Mouse (Mus musculus): ENCODE measurements around the gene Zfp622. TPM values are rescaled to one million over a fixed set of nuclear protein-coding genes. Genes with fewer than 3 reads are reported as not detected.
A peak's percentile ranks its signal among the peaks of the same experiment; 100 is the strongest.
"Not testable (repeated sequence)": the region's sequence is repeated elsewhere in the genome, so short reads cannot be mapped to it uniquely, and the experiment has no call there.

The Zfp622 gene
- polyA plus RNA-seq, 1 experiment = 16.8 TPM

DNA sequence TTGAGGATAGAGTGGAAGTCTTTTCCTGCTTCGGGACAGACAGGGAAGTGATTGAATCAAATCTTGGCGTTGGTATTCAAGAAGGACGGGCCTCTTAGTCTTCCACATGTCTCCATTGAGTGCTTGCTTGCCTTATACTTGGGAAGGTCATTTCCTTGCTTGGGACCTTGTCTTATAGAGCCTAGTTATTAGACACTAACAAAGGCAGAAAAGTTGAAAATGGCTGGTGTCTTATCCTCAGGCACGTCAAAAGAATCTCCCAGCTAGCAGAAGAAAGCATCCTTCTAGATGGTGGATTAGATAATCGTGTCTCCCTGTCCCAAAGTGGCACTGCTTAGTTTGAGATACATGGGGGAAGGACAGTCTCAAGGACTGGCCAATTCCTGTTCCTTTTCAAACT is 28.2 kb upstream of the Zfp622 start:
- no peak overlapping the region for H3K4me3 ChIP-seq (ENCODE audit: insufficient read depth, low read depth, low read length)
- no peaks in the 10 kb centered on the region for H3K4me1 ChIP-seq (ENCODE audit: control insufficient read depth, insufficient read depth, insufficient read length, low read length)
- no peak overlapping the region for H3K27ac ChIP-seq (replicated peaks; ENCODE audit: low read depth, low read length)

- Histone ChIP-seq H3K4me3 (ENCODE audit: insufficient read depth, low read depth, low read length) (no peak overlapping the region), H3K4me1 (ENCODE audit: control insufficient read depth, insufficient read depth, insufficient read length, low read length) (no peaks in the 10 kb centered on the region), H3K27ac (replicated peaks; ENCODE audit: low read depth, low read length) (no peak overlapping the region)
Measured at GRCm38 (mm10) chr15:25956422-25957117, 27.6 kb upstream of the Zfp622 start.

- Histone ChIP-seq H3K4me1 (ENCODE audit: control insufficient read depth, insufficient read depth, insufficient read length, low read length) (no peaks in the 10 kb centered on the region), H3K27ac (replicated peaks; ENCODE audit: low read depth, low read length) (no peak overlapping the region), H3K4me3 (ENCODE audit: insufficient read depth, low read depth, low read length) (no peak overlapping the region)
Measured at GRCm38 (mm10) chr15:25957651-25958050, 26.5 kb upstream of the Zfp622 start.

GRCm38 (mm10) chr15:25959375-25959774 is 24.8 kb upstream of the Zfp622 start:
- Histone ChIP-seq H3K4me3 (ENCODE audit: insufficient read depth, low read depth, low read length) (no peak overlapping the region), H3K4me1 (ENCODE audit: control insufficient read depth, insufficient read depth, insufficient read length, low read length) (no peaks in the 10 kb centered on the region), H3K27ac (replicated peaks; ENCODE audit: low read depth, low read length) (no peak overlapping the region)

DNA sequence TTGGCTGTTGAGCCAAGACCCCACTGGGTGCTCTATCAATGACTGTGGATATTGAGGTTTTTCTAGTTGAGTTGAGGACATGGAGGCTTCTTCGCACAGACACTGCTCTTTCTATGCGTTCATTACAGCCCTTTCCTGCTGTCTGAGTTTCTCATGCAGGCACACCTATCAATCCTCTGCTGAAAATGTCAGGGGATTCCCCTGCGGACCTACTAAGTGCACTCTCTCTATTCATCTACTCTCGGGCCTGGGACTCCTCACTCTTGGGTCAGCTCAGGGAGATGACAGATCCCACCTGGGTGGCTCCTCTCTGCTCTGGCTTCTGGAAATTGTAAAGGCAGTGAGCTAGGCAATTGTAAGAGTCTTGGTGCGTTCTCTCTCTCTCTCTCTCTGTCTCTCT is 23.9 kb upstream of the Zfp622 start:
- Histone ChIP-seq H3K27ac (replicated peaks; ENCODE audit: low read depth, low read length) (no peak overlapping the region), H3K4me3 (ENCODE audit: insufficient read depth, low read depth, low read length) (no peak overlapping the region)

GRCm38 (mm10) chr15:25966220-25966774 is 17.9 kb upstream of the Zfp622 start:
- H3K4me1 ChIP-seq (ENCODE audit: control insufficient read depth, insufficient read depth, insufficient read length, low read length) = no peaks in the 10 kb centered on the region
- no peak overlapping the region for H3K4me3 ChIP-seq (ENCODE audit: insufficient read depth, low read depth, low read length)
- H3K27ac ChIP-seq (replicated peaks; ENCODE audit: low read depth, low read length) = no peak overlapping the region

More for the DNA sequence above, 23.9 kb upstream of the Zfp622 start:
- H3K4me1 ChIP-seq (ENCODE audit: control insufficient read depth, insufficient read depth, insufficient read length, low read length) = no peaks in the 10 kb centered on the region

- Histone ChIP-seq H3K4me1 (ENCODE audit: control insufficient read depth, insufficient read depth, insufficient read length, low read length) (no peaks in the 10 kb centered on the region), H3K27ac (replicated peaks; ENCODE audit: low read depth, low read length) (no peak overlapping the region), H3K4me3 (ENCODE audit: insufficient read depth, low read depth, low read length) (no peak overlapping the region)
Measured at GRCm38 (mm10) chr15:25971596-25971995, 12.6 kb upstream of the Zfp622 start.

- no peak overlapping the region for H3K4me3 ChIP-seq (ENCODE audit: insufficient read depth, low read depth, low read length)
- no peaks in the 10 kb centered on the region for H3K4me1 ChIP-seq (ENCODE audit: control insufficient read depth, insufficient read depth, insufficient read length, low read length)
- H3K27ac ChIP-seq (replicated peaks; ENCODE audit: low read depth, low read length) = no peak overlapping the region
Measured at GRCm38 (mm10) chr15:25972758-25973157, 11.4 kb upstream of the Zfp622 start.

GRCm38 (mm10) chr15:25974352-25974751 is 9.8 kb upstream of the Zfp622 start:
- no peak overlapping the region for H3K27ac ChIP-seq (replicated peaks; ENCODE audit: low read depth, low read length)
- H3K4me3 ChIP-seq (ENCODE audit: insufficient read depth, low read depth, low read length) = no peak overlapping the region
- H3K4me1 ChIP-seq (ENCODE audit: control insufficient read depth, insufficient read depth, insufficient read length, low read length) = no peaks in the 10 kb centered on the region

GRCm38 (mm10) chr15:25975810-25976209 is 8.4 kb upstream of the Zfp622 start:
- H3K4me3 ChIP-seq (ENCODE audit: insufficient read depth, low read depth, low read length) = no peak overlapping the region
- H3K4me1 ChIP-seq (ENCODE audit: control insufficient read depth, insufficient read depth, insufficient read length, low read length) = no peaks in the 10 kb centered on the region
- no peak overlapping the region for H3K27ac ChIP-seq (replicated peaks; ENCODE audit: low read depth, low read length)

DNA sequence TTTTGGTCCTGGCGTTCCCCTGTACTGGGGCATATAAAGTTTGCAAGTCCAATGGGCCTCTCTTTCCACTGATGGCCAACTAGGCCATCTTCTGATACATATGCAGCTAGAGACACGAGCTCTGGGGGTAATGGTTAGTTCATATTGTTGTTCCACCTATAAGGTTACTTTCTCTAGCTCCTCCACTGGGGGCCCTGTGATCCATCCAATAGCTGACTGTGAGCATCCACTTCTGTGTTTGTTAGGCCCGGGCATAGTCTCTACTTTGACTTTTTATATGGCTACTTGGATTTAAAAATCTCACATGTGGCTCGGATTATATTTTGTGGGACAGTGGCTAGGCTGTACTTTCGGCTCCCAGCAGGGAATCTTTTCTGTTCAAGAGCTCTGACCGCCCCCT is 552 bp upstream of the Zfp622 start:
- Histone ChIP-seq H3K27ac (replicated peaks; ENCODE audit: low read depth, low read length) (peak overlapping the region; percentile 57), H3K4me3 (ENCODE audit: insufficient read depth, low read depth, low read length) (peak overlapping the region; percentile 64)
- not testable (repeated sequence) for H3K4me1 ChIP-seq (ENCODE audit: control insufficient read depth, insufficient read depth, insufficient read length, low read length)

DNA sequence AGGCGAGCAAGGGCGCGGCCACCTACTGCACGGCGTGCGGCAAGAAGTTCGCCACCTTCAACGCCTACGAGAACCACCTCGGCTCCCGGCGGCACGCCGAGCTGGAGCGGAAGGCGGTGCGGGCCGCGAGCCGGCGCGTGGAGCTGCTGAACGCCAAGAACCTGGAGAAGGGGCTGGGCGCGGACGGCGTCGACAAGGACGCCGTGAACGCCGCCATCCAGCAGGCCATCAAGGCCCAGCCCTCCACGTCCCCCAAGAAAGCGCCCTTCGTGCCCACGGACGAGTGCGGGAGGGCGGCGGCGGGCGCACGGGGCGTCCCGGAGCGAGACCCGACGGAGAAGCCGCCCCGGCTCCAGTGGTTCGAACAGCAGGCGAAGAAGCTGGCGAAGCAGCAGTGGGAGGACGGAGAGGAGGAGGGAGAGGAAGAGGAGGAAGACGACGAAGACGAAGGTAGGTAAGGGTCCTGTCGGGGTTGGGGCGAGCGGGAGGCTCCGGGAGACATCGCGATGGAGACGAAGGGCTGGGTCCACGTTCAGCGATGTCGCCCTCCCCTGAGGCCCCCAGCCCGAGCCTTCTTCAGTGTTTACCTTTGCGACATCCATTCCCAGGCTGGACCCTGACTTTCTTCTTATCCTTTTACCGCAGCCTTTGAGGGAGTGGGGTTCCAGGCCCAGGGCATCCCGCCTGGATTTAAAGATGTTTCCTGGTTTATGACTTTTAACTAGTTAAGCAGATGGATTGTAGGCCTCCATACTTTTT is 747 bp downstream of the Zfp622 start:
- H3K27ac ChIP-seq (replicated peaks; ENCODE audit: low read depth, low read length) = peak overlapping the region; percentile 53
- H3K4me1 ChIP-seq (ENCODE audit: control insufficient read depth, insufficient read depth, insufficient read length, low read length) = peaks cover 3% of the 10 kb centered on the region; the same call in 1 of the 2 replicates
- peak overlapping the region; percentile 83 for H3K4me3 ChIP-seq (ENCODE audit: insufficient read depth, low read depth, low read length)

DNA sequence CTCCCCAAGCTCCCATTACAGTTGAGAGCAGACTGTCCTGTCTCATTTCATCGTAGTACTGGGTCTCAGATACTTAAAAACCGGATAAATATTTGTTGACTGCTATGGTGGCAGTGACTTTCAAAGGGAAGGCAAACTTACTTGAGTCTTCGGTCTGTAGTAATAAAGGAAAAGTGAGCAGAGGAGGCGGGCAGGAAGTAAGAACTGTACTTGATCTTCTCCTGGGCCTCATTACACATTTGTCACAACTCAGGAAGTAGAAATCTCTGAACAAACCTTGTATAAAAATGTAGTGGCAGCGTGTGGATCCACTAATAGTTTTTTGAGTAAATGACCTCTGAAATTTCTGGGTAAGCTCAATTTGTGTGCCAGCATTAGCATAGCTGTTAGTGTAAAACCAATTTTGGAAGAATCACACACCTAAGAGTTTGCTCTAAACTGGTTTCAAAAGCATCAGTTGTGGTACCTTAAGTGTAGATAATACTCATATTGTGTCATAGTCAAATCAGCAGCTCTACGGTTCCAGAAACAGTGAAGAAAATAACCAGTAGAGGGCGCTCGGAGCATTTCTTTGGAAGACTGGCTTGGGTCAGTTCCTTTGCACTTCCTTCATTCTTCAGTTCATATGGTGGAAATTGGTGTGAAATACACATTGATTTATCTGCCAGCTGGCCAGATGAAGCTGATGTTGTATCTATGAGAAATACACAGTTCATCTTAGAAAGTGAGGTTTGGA is 9.0 kb downstream of the Zfp622 start:
- no peak overlapping the region for H3K27ac ChIP-seq (replicated peaks; ENCODE audit: low read depth, low read length)
- H3K4me3 ChIP-seq (ENCODE audit: insufficient read depth, low read depth, low read length) = no peak overlapping the region
- no peaks in the 10 kb centered on the region for H3K4me1 ChIP-seq (ENCODE audit: control insufficient read depth, insufficient read depth, insufficient read length, low read length)

GRCm38 (mm10) chr15:25995521-25995920 is 11.4 kb downstream of the Zfp622 start:
- H3K4me3 ChIP-seq (ENCODE audit: insufficient read depth, low read depth, low read length) = no peak overlapping the region
- no peak overlapping the region for H3K27ac ChIP-seq (replicated peaks; ENCODE audit: low read depth, low read length)
- H3K4me1 ChIP-seq (ENCODE audit: control insufficient read depth, insufficient read depth, insufficient read length, low read length) = no peaks in the 10 kb centered on the region

- H3K4me1 ChIP-seq (ENCODE audit: control insufficient read depth, insufficient read depth, insufficient read length, low read length); H3K4me3 ChIP-seq (ENCODE audit: insufficient read depth, low read depth, low read length); H3K27ac ChIP-seq (replicated peaks; ENCODE audit: low read depth, low read length): not testable (repeated sequence)
Measured at GRCm38 (mm10) chr15:25999545-25999944, 15.4 kb downstream of the Zfp622 start.
